Mouse (Mus musculus) lung, postnatal 0 days (tissue): Measurements from ENCODE around the gene Slc22a2. TPM values are rescaled to one million over a fixed set of nuclear protein-coding genes. Genes with fewer than 3 reads are reported as not detected.
"Not testable (repeated sequence)": the region's sequence is repeated elsewhere in the genome, so short reads cannot be mapped to it uniquely, and the experiment has no call there.

ENCODE experiments used
- ATAC-seq: fragments of 200-750 bp; cut with Nextera tagmentation; 2 replicates; pipeline ENCODE4 v1.8.0; 2017; ENCODE audit warnings: moderate library complexity
- DNase-seq: peaks from one replicate; pipeline ENCODE4 v3.0.0-alpha.2; 2016; ENCODE audit warnings: low spot score
- H3K27ac ChIP-seq: fragments of 300-500 bp; sonication (generic); 2 replicates; pipeline ENCODE4 v1.5.1; 2014; ENCODE audit warnings: antibody characterized with exemption, mild to moderate bottlenecking, low read length, mixed read lengths
- H3K27me3 ChIP-seq: fragments of 300-500 bp; sonication (generic); replicated peaks from 2 replicates; pipeline ENCODE4 v1.6.1; 2014; ENCODE audit warnings: low read length, mixed read lengths; ENCODE audit not compliant: insufficient read depth
- H3K36me3 ChIP-seq: fragments of 300-500 bp; sonication (generic); 2 replicates; pipeline ENCODE4 v1.6.1; 2014; ENCODE audit warnings: low read length, mixed read lengths; ENCODE audit not compliant: insufficient read depth
- H3K4me1 ChIP-seq: fragments of 300-500 bp; sonication (generic); 2 replicates; pipeline ENCODE4 v1.6.1; 2014; ENCODE audit warnings: antibody characterized with exemption, low read depth, low read length, mixed read lengths; ENCODE audit not compliant: insufficient read depth
- H3K4me2 ChIP-seq: fragments of 300-500 bp; sonication (generic); replicated peaks from 2 replicates; pipeline ENCODE4 v1.6.1; 2014; ENCODE audit warnings: low read depth, mild to moderate bottlenecking, low read length, moderate library complexity, mixed read lengths
- H3K4me3 ChIP-seq: fragments of 300-500 bp; sonication (generic); 2 replicates; pipeline ENCODE4 v1.5.1; 2014; ENCODE audit warnings: low read depth, low read length
- H3K9ac ChIP-seq: fragments of 300-500 bp; sonication (generic); replicated peaks from 2 replicates; pipeline ENCODE4 v1.6.1; 2014; ENCODE audit warnings: low read depth, mild to moderate bottlenecking
- H3K9me3 ChIP-seq: fragments of 300-500 bp; sonication (generic); 2 replicates; pipeline ENCODE4 v1.6.1; 2016; ENCODE audit warnings: low read length, mixed read lengths
- CTCF ChIP-seq: IDR thresholded peaks from 2 replicates; pipeline ENCODE4 v1.5.1; 2016; ENCODE audit warnings: antibody characterized with exemption, mild to moderate bottlenecking
- EP300 ChIP-seq: IDR thresholded peaks from 2 replicates; pipeline ENCODE4 v1.6.1; 2016; ENCODE audit warnings: antibody characterized with exemption, mild to moderate bottlenecking, control low read depth
- WGBS: fragments of 180-500 bp; shearing (Covaris S2); extraction: QIAGEN DNeasy Blood & Tissue Kit; methylation state at CpG from one replicate; pipeline ENCODE4 v1.1.7; 2014; 5-methylcytosine and 5-hydroxymethylcytosine counted together
- polyA plus RNA-seq: library from polyadenylated mRNA; unstranded; fragments of >200 nt; fragmentation: Nextera tagmentation; extraction: Ambion mirVana; gene quantifications from 2 replicates; pipeline ENCODE4 v1.2.1, GENCODE M21; 2015

Gene Slc22a2
- polyA plus RNA-seq: 0.10 TPM in 1 of 2 replicates, not detected in the other

- no peak for DNase-seq
These were observed at the start of gene Slc22a2 for GRCm38 (mm10) chr17:12583991-12584390. Gene Slc22a2 (plus strand): TSS chr17:12584132.

GRCm38 (mm10) chr17:12534353-12535145, 49.4 kb upstream of the Slc22a2 start:
- H3K4me3 ChIP-seq: no peak overlapping the region
- no peak overlapping the region for H3K27ac ChIP-seq
- no peaks in the 10 kb centered on the region for H3K36me3 ChIP-seq
- DNase-seq (peak; percentile 72), ATAC-seq (peak; percentile 34)
- no peaks in the 10 kb centered on the region for H3K27me3 ChIP-seq
- TF ChIP-seq EP300 (no peak), CTCF (peak; percentile 90)
- H3K9ac ChIP-seq: no peak overlapping the region
- H3K4me1 ChIP-seq: no peaks in the 10 kb centered on the region
- H3K4me2 ChIP-seq: no peak overlapping the region
- H3K9me3 ChIP-seq: no peaks in the 10 kb centered on the region
- WGBS: 49% methylated on average over 13 of the region's 13 CpGs

More at GRCm38 (mm10) chr17:12583991-12584390, at the start of gene Slc22a2:
- H3K9me3 ChIP-seq: no peaks in the 10 kb centered on the region
- 39% methylated on average over 10 of the region's 10 CpGs for WGBS
- TF ChIP-seq EP300 (no peak), CTCF (no peak)
- no peak within 1 kb of the TSS for H3K4me3 ChIP-seq
- no peaks in the 10 kb centered on the region for H3K27me3 ChIP-seq
- H3K27ac ChIP-seq: no peak within 1 kb of the TSS
- no peaks in the 10 kb centered on the region; the same call in 1 of the 2 replicates for H3K4me1 ChIP-seq
- no peaks in the 10 kb centered on the region for H3K36me3 ChIP-seq
- no peak within 1 kb of the TSS for H3K4me2 ChIP-seq
- H3K9ac ChIP-seq: no peak within 1 kb of the TSS
- no peak for ATAC-seq

GRCm38 (mm10) chr17:12562215-12562614, 21.7 kb upstream of the Slc22a2 start:
- H3K4me1 ChIP-seq: no peaks in the 10 kb centered on the region
- 71% methylated on average over 4 of the region's 4 CpGs for WGBS
- DNase-seq: no peak

GRCm38 (mm10) chr17:12564481-12565000, 19.4 kb upstream of the Slc22a2 start:
- H3K36me3 ChIP-seq, H3K4me1 ChIP-seq, H3K9me3 ChIP-seq, H3K9ac ChIP-seq, H3K27ac ChIP-seq, ATAC-seq, H3K4me2 ChIP-seq, H3K27me3 ChIP-seq, DNase-seq, H3K4me3 ChIP-seq: not testable (repeated sequence)
- WGBS: 75% methylated on average over 6 of the region's 6 CpGs

More at GRCm38 (mm10) chr17:12562215-12562614, 21.7 kb upstream of the Slc22a2 start:
- no peak overlapping the region for H3K4me2 ChIP-seq
- no peak for ATAC-seq
- H3K9ac ChIP-seq: no peak overlapping the region
- H3K4me3 ChIP-seq: no peak overlapping the region
- no peaks in the 10 kb centered on the region for H3K27me3 ChIP-seq
- no peaks in the 10 kb centered on the region for H3K9me3 ChIP-seq
- no peak overlapping the region for H3K27ac ChIP-seq
- TF ChIP-seq CTCF (peak; percentile 19), EP300 (no peak)
- no peaks in the 10 kb centered on the region for H3K36me3 ChIP-seq

GRCm38 (mm10) chr17:12565443-12565842, 18.5 kb upstream of the Slc22a2 start:
- no peaks in the 10 kb centered on the region for H3K36me3 ChIP-seq
- no peak for DNase-seq
- no peak for ATAC-seq
- H3K9me3 ChIP-seq: no peaks in the 10 kb centered on the region
- H3K4me2 ChIP-seq: no peak overlapping the region
- no peak overlapping the region for H3K27ac ChIP-seq
- no peak overlapping the region for H3K4me3 ChIP-seq
- no peak overlapping the region for H3K9ac ChIP-seq
- no peaks in the 10 kb centered on the region for H3K27me3 ChIP-seq
- TF ChIP-seq CTCF (no peak), EP300 (no peak)
- WGBS: 92% methylated on average over 6 of the region's 6 CpGs
- H3K4me1 ChIP-seq: no peaks in the 10 kb centered on the region

- no peak overlapping the region for H3K27ac ChIP-seq
- no peak overlapping the region for H3K4me2 ChIP-seq
- DNase-seq (no peak), ATAC-seq (0 out of 2 replicates have a peak, but pooled peaks have one; percentile 17)
- no peaks in the 10 kb centered on the region for H3K27me3 ChIP-seq
- no peak for TF ChIP-seq CTCF
- TF ChIP-seq EP300: no peak
- no peaks in the 10 kb centered on the region for H3K4me1 ChIP-seq
- H3K4me3 ChIP-seq: no peak overlapping the region
- H3K36me3 ChIP-seq: no peaks in the 10 kb centered on the region
- no peak overlapping the region for H3K9ac ChIP-seq
- no peaks in the 10 kb centered on the region for H3K9me3 ChIP-seq
- 52% methylated on average over 6 of the region's 6 CpGs for WGBS
These were observed 12.6 kb upstream of the Slc22a2 start for GRCm38 (mm10) chr17:12571316-12571715.
